Mouse (Mus musculus) adrenal gland, postnatal 36 days (tissue): ENCODE measurements around the gene Pdcd2. TPM values are rescaled to one million over a fixed set of nuclear protein-coding genes. Genes with fewer than 3 reads are reported as not detected.
"Not testable (repeated sequence)": the region's sequence is repeated elsewhere in the genome, so short reads cannot be mapped to it uniquely, and the experiment has no call there.

Experiments used
- DNase-seq, 2 experiments: peaks; one replicate each; pipeline ENCODE4 v3.0.0; 2021; ENCODE audit warnings: mixed read lengths in 1 of 2
- long read RNA-seq, 2 experiments: library from polyadenylated mRNA; stranded (forward); transcript quantifications; one replicate each; pipeline ENCODE4 v2.0.0; 2021; ENCODE audit warnings: borderline sequencing depth in 2 of 2
- total RNA-seq, 2 experiments: library from RNA; stranded (reverse); gene quantifications; 2 replicates each; pipeline ENCODE4 v1.2.3; 2021

Gene Pdcd2
- total RNA-seq, result 10 to 100 TPM; 33.2 to 34.6 TPM
- long read RNA-seq, experiment 1, transcript Pdcd2-201 (6 exons, 1,120 nt), result major isoform, 24 of 35 reads
- long read RNA-seq, experiment 1, partial matches to known transcripts, result 4 of 35 reads
- long read RNA-seq, experiment 1, other reads (novel, unspliced or antisense), result 7 of 35 reads
- long read RNA-seq, experiment 2, transcript Pdcd2-201 (6 exons, 1,120 nt), result major isoform, 8 of 11 reads
- long read RNA-seq, experiment 2, partial matches to known transcripts, result 2 of 11 reads
- long read RNA-seq, experiment 2, other reads (novel, unspliced or antisense), result 1 of 11 reads

DNA sequence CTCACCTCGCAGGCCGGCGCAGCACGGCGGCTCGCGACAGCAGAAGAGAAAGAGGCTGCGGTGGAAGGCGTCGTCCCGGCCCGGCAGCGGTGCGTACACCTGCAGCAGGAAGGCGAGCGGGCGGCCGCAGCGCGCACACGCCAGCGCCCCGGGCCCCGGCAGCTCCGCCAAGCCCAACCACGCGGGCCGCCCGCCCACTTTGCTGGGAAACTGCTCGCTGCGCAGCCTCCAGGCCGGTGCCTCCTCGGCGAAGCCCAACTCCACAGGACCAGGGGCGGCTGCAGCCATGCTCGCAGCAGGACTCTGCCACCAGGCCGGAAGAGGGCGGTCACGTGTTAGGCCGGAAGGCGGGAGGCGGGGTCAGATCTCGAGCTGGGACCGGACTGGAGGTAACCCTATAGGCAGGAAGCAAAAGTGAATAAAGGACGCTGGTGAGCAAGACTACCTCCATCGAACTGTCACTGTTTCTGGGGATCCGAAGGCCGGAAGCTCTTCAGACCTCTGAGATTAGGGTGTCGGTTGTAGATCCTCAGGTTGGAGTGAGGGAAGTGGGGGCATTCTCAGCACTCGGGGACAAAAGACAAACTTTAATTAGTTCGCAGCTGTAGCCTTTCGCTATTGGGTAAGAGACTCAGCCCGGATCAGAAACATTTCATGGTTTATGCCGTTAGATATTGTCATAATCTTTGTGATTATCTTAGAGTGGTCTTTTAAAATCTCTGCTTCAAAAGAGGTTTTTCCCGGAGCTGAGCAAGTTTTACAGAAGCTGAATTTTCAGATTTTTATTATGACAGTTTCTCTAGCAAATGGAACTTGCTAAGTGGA, at the start of gene Pdcd2:
Pdcd2 (minus strand) TSS at position 316 of the 825 bp plus-strand sequence.
- peak; percentile 98 for DNase-seq

DNA sequence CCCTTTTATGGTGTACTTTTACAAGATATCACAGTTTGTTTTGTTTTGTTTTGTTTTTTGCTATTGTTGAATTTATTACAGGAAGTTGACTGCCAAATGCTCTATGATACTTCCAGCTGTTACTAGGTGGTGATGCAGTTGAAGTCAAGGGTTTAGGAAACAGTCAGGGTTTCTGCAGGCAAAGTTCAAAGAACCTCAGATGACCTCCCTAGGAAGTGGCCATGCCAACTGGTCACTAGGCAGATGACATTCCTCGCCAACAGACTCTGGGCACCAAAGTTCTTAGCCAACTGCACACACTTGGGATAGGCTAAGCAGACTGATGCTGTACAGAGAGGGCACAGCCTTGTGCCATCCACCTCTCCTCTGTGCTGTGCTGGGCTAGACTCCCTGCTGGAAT, 48.0 kb upstream of the Pdcd2 start:
- no peak for DNase-seq

DNA sequence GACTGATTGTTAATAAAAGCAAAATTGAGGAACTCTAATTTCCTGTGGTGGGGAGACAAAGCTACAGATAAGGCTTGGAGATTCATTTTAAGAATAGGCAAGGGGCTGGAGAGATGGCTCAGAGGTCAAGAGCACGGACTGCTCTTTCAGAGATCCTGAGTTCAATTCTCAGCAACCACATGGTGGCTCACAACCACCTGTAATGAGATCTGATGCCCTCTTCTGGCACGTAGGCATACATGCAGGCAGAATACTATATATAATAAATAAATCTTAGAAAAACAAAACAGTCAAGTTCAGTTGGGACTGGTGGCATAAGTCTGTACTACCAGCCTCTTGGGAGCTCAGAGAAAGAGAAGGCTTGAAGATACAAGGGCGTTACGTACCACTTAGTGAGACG, 39.8 kb upstream of the Pdcd2 start:
- no peak for DNase-seq

DNA sequence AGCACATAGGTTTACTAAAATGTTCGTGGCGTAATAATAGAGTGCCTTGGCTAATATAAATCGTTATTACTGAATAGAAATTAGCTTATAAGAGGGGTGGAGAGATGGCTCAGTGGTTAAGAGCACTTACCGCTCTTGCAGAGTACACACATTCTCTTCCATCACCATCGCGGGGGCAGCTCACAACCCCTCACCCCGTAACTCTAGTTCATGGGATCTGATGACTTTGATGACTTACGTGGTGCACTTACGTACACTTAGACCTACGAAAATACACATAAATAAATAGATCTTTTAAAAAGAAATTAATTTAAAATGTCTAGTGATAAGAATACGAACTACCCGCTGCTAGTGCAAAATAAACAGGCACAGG, 37.8 kb upstream of the Pdcd2 start:
- no peak for DNase-seq

DNA sequence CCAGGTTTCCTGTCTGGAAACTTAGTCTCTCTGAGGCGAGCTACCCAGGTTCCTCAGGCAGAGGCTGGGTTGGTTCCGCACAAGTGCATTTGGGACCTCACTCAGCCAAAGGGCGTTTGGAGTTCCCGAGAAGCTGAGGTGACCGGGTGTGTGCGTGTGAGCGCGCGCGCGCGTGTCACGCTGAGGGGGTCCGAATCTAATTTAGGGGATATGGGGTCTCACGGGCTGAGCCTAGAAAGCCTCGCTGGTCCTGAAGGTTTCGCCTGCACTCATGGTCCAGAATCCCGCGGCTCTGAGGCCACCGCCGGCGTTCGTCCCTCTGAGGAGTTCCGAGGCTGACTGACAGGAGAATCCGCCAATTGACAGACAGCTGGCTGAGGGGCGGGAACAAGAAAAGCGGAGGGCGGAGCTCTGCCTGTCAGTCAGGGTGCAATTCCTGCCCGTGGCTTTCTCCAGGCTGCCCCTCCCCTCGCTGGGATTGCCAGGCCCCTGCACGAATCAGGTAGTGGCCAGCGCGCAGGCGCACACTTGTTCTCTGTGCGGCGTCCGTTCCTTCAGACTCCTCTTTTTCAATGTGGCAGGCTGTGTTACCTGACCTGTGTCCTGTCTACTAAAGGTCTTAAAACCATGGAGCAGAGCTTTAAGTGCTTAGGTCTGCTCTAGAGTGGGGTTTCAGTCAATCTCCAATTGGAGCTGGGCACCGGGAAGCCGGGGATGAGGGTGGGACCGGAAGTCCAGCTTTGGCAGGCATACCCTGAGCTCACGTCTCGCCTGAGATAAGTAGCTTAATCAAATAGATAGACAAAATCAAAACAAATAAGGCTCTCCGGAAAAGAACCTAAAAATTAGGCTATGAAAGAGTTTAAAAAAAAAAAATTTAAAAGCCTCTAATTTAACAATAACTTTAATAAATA, 37.2 kb upstream of the Pdcd2 start, which contains the start of gene Prdm9:
Prdm9 (minus strand) TSS at position 341 of the 914 bp plus-strand sequence.
- peak; percentile 98 to 100 for DNase-seq

DNA sequence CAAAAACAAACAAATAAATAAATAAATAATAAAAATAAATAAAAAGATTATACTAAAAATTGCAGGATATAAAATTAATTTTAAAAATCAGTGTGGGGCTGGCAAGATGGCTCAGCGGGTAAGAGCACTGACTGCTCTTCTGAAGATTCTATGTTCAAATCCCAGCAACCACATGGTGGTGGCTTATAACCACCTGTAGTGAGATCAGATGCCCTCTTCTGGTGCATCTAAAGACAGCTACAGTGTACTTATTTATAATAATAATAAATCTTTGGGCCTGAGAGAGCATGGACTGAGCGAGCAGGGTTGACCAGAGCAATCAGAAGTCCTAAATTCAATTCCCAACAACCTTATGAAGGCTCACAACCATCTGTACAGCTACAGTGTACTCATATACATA, 32.8 kb upstream of the Pdcd2 start:
- DNase-seq, result no peak

DNA sequence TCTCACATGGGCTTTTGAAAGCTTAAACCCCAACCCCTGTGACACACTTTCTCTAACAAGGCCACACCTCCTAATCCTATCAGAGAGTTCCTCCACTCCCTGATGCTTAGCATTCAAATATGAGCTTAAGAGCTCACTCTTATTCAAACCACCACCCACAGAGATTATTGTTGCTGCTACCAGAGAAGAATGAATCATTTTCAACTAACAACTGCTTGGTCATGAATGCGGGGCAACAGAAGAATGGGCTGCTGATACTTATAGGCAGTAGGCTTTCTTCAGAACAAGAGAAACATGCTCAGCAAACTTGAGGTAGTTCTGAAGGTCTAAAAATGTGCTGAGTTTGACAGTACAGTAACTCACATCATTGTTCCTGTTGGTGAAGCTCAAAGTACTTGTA, 22.6 kb upstream of the Pdcd2 start:
- DNase-seq, result no peak

DNA sequence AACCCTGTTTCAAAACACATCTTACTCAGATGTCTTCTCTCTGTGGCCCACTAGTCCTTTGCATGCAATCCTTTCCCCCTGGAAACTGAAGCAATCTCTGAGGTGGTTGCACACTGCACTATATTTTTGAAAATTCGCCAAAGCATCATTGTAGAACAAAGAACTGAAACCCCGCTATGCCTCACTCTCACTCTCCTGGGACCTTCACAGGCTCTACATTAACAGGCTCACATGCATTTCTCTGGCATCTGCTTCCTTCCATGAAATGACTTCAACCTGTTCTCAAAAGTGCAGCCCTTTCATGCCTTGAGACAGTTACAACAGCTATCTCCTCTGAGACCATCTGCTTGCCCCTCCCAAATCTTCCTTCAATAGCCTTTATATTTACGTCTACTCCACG, 19.3 kb upstream of the Pdcd2 start:
- DNase-seq, result no peak

DNA sequence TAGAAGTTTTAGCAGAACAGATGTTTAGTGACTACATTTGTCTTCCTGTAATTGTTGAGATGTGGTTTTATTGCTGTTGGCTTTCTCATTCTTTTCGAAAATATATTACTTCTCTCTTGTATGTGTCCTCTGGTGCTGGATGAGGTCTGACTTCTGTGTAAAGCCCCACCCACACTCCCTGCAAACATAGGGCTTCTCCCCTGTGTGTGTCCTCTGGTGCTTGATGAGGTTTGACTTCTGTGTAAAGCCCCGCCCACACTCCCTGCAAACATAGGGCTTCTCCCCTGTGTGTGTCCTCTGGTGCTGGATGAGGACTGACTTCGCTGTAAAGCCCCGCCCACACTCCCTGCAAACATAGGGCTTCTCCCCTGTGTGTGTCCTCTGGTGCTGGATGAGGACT, 16.8 kb upstream of the Pdcd2 start:
- not testable (repeated sequence) for DNase-seq

DNA sequence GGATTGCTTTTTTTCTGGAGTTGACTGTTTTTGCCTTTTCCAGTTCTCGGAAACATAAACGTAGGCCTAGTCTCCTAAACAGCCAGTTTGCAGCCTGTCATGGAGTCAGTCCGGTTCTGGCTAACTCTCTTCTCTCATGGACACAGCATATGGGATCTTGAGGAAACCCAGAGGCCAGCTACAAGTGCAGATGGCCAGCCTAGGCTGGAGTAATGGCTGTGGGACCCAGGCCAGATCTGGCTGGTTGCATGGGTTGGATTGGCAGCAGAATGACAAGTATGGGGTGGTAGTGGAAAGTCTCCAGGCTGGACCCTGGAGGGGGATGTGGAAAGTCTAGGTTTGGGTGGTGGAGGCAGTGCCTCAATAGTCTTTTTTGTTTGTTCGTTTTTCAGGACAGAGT, 13.2 kb upstream of the Pdcd2 start:
- no peak for DNase-seq

DNA sequence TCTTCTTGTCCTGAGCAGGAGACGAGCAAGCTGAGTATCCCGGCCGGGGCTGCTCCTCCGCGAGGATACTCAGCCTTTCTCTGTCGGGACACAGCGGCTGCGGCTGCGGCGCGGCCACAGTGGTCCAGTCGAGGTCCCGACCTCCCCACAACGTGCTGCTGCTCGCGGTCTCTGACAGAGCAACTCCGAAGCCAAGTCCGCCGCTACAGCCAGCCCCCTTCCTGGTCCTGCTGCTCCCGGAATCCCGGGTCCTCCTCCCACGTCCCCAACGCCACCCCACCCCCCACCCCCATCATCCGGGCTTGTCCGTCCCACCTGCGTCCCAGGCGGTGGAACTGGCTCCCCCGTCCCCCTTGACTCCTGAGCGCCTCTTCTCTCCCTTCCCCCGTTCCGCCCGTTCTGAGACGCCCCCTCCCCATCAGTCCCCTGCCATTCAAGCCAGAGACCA, 9.4 kb upstream of the Pdcd2 start:
- peak; percentile 10 to 35 for DNase-seq

DNA sequence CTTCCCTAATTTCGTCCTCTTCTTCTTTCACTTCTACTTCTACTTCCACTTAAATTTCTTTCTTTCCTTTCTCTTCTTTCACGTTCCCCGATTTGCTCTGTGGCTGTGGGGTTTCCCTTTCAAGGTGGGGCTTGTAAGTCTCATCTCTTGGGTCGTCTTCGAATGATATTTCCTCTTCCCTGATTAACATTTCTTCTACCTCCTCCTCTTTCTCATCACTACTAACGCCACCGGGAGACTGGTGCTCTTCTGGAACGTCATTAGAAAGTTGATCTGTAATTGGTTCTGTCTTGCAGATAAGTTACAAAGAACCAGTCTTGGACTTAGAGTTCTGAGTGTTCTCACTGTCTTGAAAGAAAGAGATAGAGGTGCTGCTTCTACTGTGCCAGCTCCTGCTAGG, 8.8 kb upstream of the Pdcd2 start:
- DNase-seq, result no peak

DNA sequence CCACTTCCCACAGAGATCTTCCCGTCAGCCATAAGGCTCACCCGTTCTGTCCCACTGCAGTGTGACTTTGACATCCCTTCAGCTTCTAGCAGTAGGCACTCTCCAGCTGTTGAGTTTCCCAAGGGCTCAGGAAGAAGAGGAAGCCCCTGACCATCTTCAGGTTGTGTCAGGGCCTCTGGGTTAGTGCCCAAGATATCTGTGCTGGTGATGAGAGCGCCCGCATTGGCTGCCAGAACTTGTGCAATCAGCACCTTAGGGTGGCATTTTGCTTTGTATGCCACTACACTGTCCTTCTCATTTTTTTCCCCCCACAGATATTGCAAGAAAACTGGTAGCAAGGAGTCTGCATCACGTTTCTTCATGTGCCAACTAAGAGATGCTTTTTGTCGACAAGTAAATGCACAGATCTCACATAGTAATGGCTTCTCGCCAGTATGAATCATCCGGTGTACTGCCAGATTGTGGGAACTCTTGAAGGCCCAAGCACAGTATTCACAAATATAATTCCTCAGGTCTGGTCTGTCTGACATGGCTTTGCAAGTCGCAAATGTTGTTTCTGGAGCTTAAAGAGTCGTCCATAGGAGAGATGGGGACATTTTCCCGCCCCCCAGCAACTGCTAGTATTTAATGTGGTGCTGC, 8.2 kb upstream of the Pdcd2 start:
- DNase-seq, result peak; percentile 28 to 40

DNA sequence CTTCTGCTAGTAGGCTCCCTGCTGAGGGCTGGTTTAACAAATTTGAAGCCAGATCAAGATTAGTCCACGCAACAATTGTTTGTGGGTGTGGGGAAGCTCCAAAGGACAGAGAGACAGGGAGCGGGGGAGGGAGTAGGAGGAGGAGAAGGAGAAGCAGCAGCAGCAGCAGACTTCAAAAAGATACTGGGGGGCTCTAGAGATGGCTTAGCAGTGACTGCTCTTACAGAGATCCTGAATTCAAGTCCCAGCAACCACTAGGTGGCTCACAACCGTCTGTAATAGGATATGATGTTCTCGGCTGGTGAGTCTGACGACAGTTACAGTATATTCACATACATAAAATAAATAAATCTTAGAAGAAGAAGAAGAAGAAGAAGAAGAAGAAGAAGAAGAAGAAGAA, 3.0 kb upstream of the Pdcd2 start:
- peak; percentile 35 to 52 for DNase-seq

DNA sequence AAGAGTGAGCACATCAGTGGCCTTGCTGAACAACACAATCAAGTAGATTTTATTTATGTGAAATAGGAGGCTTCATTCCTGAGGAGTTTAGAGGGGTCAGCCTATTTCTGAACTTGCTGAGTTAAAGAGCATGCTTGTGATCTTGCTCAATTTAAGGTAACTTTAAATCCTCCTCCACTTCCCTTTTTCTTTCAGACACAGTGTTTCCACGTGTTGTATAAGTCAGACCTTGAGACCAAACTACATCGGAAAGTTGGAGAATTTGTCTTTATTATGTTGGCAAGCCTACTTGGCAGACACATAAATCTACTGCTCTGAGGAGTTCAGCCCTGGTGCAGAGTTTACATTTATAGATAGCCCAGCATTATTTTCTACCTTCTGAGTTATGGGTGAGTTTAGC, 1.8 kb upstream of the Pdcd2 start:
- DNase-seq, result no peak

DNA sequence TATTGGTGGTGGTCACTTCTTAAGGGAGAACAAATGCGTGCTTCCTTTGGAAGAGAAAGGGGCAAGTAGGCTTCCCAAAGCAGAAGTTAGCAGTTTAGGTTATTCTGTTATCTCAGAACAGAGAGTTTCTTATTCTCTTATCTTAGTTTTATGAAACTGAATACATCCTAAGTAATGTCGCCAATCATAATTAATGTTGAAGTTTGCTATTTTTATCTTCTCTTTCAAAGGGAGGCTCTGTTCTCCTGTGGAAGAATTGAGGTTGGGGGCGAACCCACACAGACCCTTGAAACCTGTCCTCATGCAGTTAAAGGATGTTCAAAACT, 673 bp upstream of the Pdcd2 start:
- no peak for DNase-seq

DNA sequence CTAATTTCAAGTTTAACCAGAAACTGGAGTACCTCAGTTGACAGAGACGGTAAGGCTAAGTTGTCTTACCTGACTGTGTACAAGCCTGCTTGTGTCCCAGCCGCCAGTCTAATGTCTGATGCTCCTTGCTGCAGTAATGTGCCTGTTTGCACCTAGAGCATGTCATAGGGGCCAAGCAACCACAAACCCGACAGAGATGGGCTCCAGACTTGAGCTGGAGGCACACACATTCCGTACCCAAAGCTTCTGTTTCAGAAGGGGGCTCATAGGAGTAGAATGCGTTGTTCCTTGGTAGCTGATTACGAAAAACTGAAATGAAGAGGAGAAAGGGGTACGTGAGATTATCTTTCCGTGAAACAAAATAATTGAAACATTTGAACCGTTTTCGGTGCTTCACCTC, 797 bp downstream of the Pdcd2 start:
- DNase-seq, result no peak

DNA sequence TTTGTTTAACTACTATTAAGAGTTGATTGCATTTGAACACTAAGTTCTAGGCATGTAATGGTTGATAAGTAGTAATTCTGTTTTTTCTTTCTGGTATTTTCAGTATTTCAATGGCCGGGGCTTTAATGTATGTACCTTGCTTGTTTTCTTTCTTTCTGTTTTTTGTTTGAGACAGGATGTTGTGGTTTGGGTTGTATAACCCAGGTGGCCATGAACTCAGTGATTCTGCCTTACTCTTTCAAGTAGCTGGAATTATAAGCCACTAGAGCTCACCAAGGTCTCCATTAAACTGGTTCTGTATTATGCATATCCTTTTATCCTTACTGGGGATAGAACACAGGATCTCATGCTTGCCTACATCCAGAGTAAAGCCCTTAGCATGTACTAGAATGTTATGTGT, 8.3 kb downstream of the Pdcd2 start:
- DNase-seq, result no peak

DNA sequence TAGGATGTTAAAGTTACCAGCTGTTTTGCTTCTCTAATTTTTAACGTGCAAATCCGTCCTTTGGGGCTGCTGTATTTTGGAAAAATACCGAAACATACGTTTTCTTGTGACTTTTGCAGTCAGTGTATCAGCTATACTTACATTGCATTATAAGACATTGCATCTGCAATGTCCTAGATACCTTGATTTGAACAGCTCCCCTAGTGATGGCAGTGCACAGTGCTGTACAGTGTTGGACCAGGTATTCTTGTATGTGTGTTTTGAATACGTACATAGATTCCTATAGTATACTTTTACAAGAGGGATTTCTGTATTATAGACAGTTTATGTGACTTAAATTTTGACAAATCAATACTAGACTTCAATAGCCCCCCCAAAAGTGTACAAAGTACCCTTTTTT, 8.9 kb downstream of the Pdcd2 start:
- DNase-seq, result no peak

DNA sequence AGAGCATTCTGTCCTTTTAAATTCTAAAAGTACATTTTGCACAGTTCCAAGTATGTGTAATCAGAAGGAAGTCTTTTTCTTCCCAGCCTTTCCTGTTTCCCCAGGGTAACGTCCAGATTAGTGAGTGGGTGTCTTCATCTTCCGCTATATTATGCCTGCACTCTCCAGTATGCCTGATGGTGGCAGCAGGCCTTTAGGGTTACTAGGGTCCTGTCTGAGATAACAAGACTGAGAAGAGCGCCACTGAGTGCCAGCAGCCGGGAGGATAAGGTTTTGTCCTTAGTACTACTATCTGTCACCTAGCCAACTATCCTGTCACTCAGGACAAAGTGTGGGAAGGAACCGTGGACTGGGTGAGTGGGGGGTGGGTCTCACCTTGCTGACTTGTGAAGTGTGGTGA, 9.3 kb downstream of the Pdcd2 start:
- no peak for DNase-seq

DNA sequence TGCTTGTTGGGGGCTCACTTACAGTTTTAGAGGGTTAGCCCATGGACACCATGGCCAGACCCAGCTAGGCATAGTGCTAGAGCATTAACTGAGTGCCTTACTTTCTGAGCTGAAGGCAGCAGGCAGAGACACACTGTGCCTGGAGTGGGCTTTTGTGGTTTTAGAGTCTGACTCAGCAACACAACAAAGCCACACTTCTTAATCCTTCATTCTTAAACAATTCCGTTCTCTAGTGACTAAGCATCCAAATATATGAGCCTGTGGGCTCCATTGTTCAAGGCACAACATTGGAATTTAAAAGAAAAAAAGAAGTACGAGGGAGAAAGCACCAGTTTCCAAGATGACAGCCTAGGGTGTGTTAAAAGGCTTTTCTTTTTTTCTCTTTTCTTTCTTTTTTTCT, 16.4 kb downstream of the Pdcd2 start:
- no peak for DNase-seq
